14 mouse cellular contexts compared by ENCODE assay signal in genomic region chr11:110330093-110330492, GRCm38 (mm10). TPM values are rescaled to one million over a fixed set of nuclear protein-coding genes. Genes with fewer than 3 reads are reported as not detected.
DNase-seq lines count a peak whose midpoint lies in the region; ATAC-seq lines count a peak whose summit lies in the region.
"Had no signal": no experiment of that assay in that cellular context is flagged by ENCODE, and none has a peak within 500 bp of the region (broad histone marks: within the 10 kb centered on the region; RNA-seq: fewer than 3 reads in every experiment).

No protein-coding gene starts in this region.

- H3K4me2 ChIP-seq in forebrain, embryonic 16.5 days (ENCODE audit: low read length), result no peak overlapping the region
- H3K4me2 ChIP-seq: embryonic facial prominence, embryonic 12.5 days; liver, embryonic 15.5 days; midbrain, embryonic 12.5 days; neural tube, embryonic 15.5 days had no signal

- no peak overlapping the region for H3K27ac ChIP-seq in forebrain, embryonic 16.5 days (ENCODE audit: low read length)
- H3K27ac ChIP-seq in forebrain, embryonic 10.5 days, result no peak overlapping the region
- H3K27ac ChIP-seq: embryonic facial prominence, embryonic 12.5 days; liver, embryonic 15.5 days; midbrain, embryonic 12.5 days; neural tube, embryonic 15.5 days had no signal

- no peak overlapping the region for H3K9ac ChIP-seq in forebrain, embryonic 16.5 days (replicated peaks; ENCODE audit: low read depth, low read length)
- H3K9ac ChIP-seq: embryonic facial prominence, embryonic 12.5 days; liver, embryonic 15.5 days; midbrain, embryonic 12.5 days; neural tube, embryonic 15.5 days had no signal

- no peaks in the 10 kb centered on the region for H3K36me3 ChIP-seq in forebrain, embryonic 16.5 days (ENCODE audit: control insufficient read depth, insufficient read depth)
- H3K36me3 ChIP-seq in forebrain, embryonic 10.5 days (replicated peaks), result no peaks in the 10 kb centered on the region
- H3K36me3 ChIP-seq: embryonic facial prominence, embryonic 12.5 days; liver, embryonic 15.5 days; midbrain, embryonic 12.5 days; neural tube, embryonic 15.5 days had no signal

- no peak overlapping the region for H3K4me3 ChIP-seq in forebrain, embryonic 16.5 days (replicated peaks; ENCODE audit: low read length)
- no peak overlapping the region for H3K4me3 ChIP-seq in forebrain, embryonic 10.5 days
- H3K4me3 ChIP-seq: embryonic facial prominence, embryonic 12.5 days; liver, embryonic 15.5 days; midbrain, embryonic 12.5 days; neural tube, embryonic 15.5 days had no signal

- intact Hi-C loops in left cerebral cortex, postnatal 4 days (cut with DNase I), result no loop called here

- H3K9me3 ChIP-seq in forebrain, embryonic 16.5 days (ENCODE audit: control insufficient read depth, low read length), result no peaks in the 10 kb centered on the region
- H3K9me3 ChIP-seq in forebrain, embryonic 10.5 days, result no peaks in the 10 kb centered on the region
- H3K9me3 ChIP-seq: embryonic facial prominence, embryonic 12.5 days; liver, embryonic 15.5 days; midbrain, embryonic 12.5 days; neural tube, embryonic 15.5 days had no signal

- no peaks in the 10 kb centered on the region for H3K27me3 ChIP-seq in forebrain, embryonic 16.5 days (replicated peaks; ENCODE audit: control insufficient read depth, insufficient read depth, low read length)
- peaks cover 5% of the 10 kb centered on the region for H3K27me3 ChIP-seq in forebrain, embryonic 10.5 days (ENCODE audit: poor library complexity, severe bottlenecking)
- H3K27me3 ChIP-seq: embryonic facial prominence, embryonic 12.5 days; midbrain, embryonic 12.5 days; neural tube, embryonic 15.5 days had no signal

- H3K4me1 ChIP-seq in forebrain, embryonic 16.5 days (replicated peaks; ENCODE audit: control insufficient read depth, insufficient read depth, low read length), result peaks cover 5% of the 10 kb centered on the region
- H3K4me1 ChIP-seq in forebrain, embryonic 10.5 days, result no peaks in the 10 kb centered on the region
- H3K4me1 ChIP-seq: liver, embryonic 15.5 days; midbrain, embryonic 12.5 days had no signal

- peak; percentile 59 for ATAC-seq in forebrain, embryonic 16.5 days

- WGBS in forebrain, embryonic 16.5 days, result 62% methylated on average over 6 of the region's 6 CpGs
- 95% methylated on average over 6 of the region's 6 CpGs for WGBS in forebrain, embryonic 10.5 days

- DNase-seq in forebrain, embryonic 10.5 days (ENCODE audit: extremely low spot score, low spot score), result no peak
- DNase-seq in left cerebral cortex, adult 18-20 months (ENCODE audit: low spot score in 2 of 2), result peak; percentile 28 to 34
- DNase-seq in left cerebral cortex, adult 11 months (ENCODE audit: low spot score), result no peak
- DNase-seq in layer of hippocampus, adult 18-20 months (ENCODE audit: low spot score in 2 of 2), result peak; percentile 59 to 80
- peak; percentile 50 for DNase-seq in left cerebral cortex, postnatal 4 days
- DNase-seq in thymus, postnatal 4 days, result no peak
- no peak for DNase-seq in kidney, postnatal 25 days
- DNase-seq: adrenal gland, adult 8-10 months; thymus, postnatal 14 days had no signal

RNA-seq across cellular contexts. Expression of gene Abca5, which starts 7.4 kb away (rescaled TPM):
- polyA plus RNA-seq in forebrain, embryonic 16.5 days (2015; fragmentation: Nextera tagmentation; extraction: Ambion mirVana), result 8.2 and 8.4 TPM in 2 replicates
- 2.6 and 2.9 TPM in 2 replicates for polyA plus RNA-seq in forebrain, embryonic 10.5 days (2016; fragmentation: Nextera tagmentation; extraction: Ambion mirVana)
- total RNA-seq in left cerebral cortex, adult 18-20 months (2021), result 10 to 100 TPM; 48.0 to 55.0 TPM
- total RNA-seq in layer of hippocampus, adult 18-20 months (2021), result 10 to 100 TPM; 36.1 to 39.2 TPM
- total RNA-seq in left cerebral cortex, postnatal 4 days (2021), result 10 to 100 TPM; 32.4 to 32.7 TPM

Comparison
In these comparisons a context has a peak if more than half of its experiments do, and no peak if none do; other contexts are left out.
1. DNase-seq: peak in left cerebral cortex, adult 18-20 months (2 of 2), layer of hippocampus, adult 18-20 months (2 of 2) and left cerebral cortex, postnatal 4 days (single experiment); none in forebrain, embryonic 10.5 days (single experiment), left cerebral cortex, adult 11 months (single experiment), thymus, postnatal 4 days (single experiment) and kidney, postnatal 25 days (0 of 2).